Mouse (Mus musculus) intestine, embryonic 14.5 days (tissue): Measurements from ENCODE around the gene Palm2. TPM values are rescaled to one million over a fixed set of nuclear protein-coding genes. Genes with fewer than 3 reads are reported as not detected.

ENCODE experiments used
- ATAC-seq: fragments of 200-750 bp; cut with Nextera tagmentation; replicated peaks from 2 replicates; pipeline ENCODE4 v1.8.0; 2017; ENCODE audit warnings: low read depth, moderate number of reproducible peaks, moderate TSS enrichment, moderate library complexity; ENCODE audit not compliant: low FRiP score, low TSS enrichment
- DNase-seq: peaks from one replicate; pipeline ENCODE4 v3.0.0-alpha.2; 2018; ENCODE audit warnings: low spot score
- H3K27ac ChIP-seq: fragments of 300-500 bp; sonication (generic); 2 replicates; pipeline ENCODE4 v1.5.1; 2014; ENCODE audit warnings: low read depth, mild to moderate bottlenecking, control low read depth
- H3K27me3 ChIP-seq: fragments of 300-500 bp; sonication (generic); replicated peaks from 2 replicates; pipeline ENCODE4 v1.6.1; 2014; ENCODE audit warnings: low read length, control low read depth; ENCODE audit not compliant: control insufficient read depth, insufficient read depth
- H3K36me3 ChIP-seq: fragments of 300-500 bp; sonication (generic); 2 replicates; pipeline ENCODE4 v1.6.1; 2014; ENCODE audit warnings: low read length, control low read depth; ENCODE audit not compliant: control insufficient read depth, insufficient read depth
- H3K4me1 ChIP-seq: fragments of 300-500 bp; sonication (generic); replicated peaks from 2 replicates; pipeline ENCODE4 v1.6.1; 2014; ENCODE audit warnings: low read length, control low read depth, mixed read lengths; ENCODE audit not compliant: control insufficient read depth, insufficient read depth
- H3K4me2 ChIP-seq: fragments of 300-500 bp; sonication (generic); 2 replicates; pipeline ENCODE4 v1.6.1; 2014; ENCODE audit warnings: low read length
- H3K4me3 ChIP-seq: fragments of 300-500 bp; sonication (generic); 2 replicates; pipeline ENCODE4 v1.5.1; 2014; ENCODE audit warnings: low read depth, low read length, control low read depth, mixed read lengths
- H3K9ac ChIP-seq: fragments of 300-500 bp; sonication (generic); 2 replicates; pipeline ENCODE4 v1.6.1; 2014; ENCODE audit warnings: mild to moderate bottlenecking, low read length
- H3K9me3 ChIP-seq: fragments of 300-500 bp; sonication (generic); 2 replicates; pipeline ENCODE4 v1.6.1; 2016; ENCODE audit warnings: low read length, control low read depth; ENCODE audit not compliant: control insufficient read depth
- WGBS: fragments of 180-500 bp; shearing (Covaris S2); extraction: QIAGEN DNeasy Blood & Tissue Kit; methylation state at CpG from one replicate; pipeline ENCODE4 v1.1.7; 2014; 5-methylcytosine and 5-hydroxymethylcytosine counted together
- polyA plus RNA-seq: library from polyadenylated mRNA; unstranded; fragments of >200 nt; fragmentation: Nextera tagmentation; extraction: Ambion mirVana; gene quantifications from 2 replicates; pipeline ENCODE4 v1.2.1, GENCODE M21; 2014

Gene Palm2
- polyA plus RNA-seq, 1 experiment from 2014 or later: 3.8 TPM

DNA sequence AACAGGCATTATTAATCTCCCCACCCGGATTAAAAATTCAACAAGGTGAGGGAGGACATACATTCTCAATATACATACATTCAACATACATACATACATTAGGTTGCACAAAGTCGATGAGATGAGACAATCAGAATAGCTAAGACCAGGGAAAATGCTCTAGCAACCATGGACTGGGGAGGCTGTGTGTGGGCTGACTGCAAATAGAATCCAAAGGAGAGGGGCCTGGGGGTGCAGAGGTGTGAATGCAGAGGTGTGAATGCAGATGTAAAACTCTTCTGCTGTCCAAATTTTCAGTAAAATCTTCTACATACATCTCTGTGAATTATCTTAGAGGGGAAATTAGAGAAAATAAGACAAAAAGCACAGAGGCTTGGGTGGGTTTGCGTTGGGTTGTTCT is 253.5 kb downstream of the Palm2 start:
- no peak overlapping the region for H3K4me2 ChIP-seq
- H3K9me3 ChIP-seq: no peaks in the 10 kb centered on the region
- no peak for ATAC-seq
- no peaks in the 10 kb centered on the region for H3K27me3 ChIP-seq
- 78% methylated on average over 3 of the region's 3 CpGs for WGBS
- DNase-seq: no peak
- no peak overlapping the region for H3K9ac ChIP-seq
- H3K27ac ChIP-seq: no peak overlapping the region
- no peaks in the 10 kb centered on the region for H3K4me1 ChIP-seq
- no peak overlapping the region for H3K4me3 ChIP-seq
- H3K36me3 ChIP-seq: no peaks in the 10 kb centered on the region

DNA sequence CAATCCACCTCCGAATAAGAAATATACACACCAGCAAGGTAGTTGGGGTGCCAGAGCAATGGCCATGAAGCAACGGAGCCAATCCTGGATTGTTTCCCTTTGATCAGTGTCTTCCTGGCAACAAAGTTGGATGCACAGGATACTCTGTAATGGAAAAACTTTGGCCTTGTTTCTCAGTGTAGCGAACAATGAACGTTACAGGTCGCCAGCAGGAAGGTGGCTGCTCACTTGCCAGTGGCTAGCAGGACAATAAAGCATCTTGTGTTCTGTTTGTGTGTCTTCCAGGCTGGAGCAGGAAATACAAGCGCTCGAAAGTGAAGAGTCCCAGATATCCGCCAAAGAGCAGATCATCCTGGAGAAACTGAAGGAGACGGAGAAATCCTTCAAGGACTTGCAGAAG is 254.1 kb downstream of the Palm2 start:
- Histone ChIP-seq H3K4me1 (no peaks in the 10 kb centered on the region), H3K9me3 (no peaks in the 10 kb centered on the region), H3K27ac (no peak overlapping the region), H3K36me3 (no peaks in the 10 kb centered on the region), H3K27me3 (no peaks in the 10 kb centered on the region), H3K4me3 (no peak overlapping the region), H3K4me2 (no peak overlapping the region), H3K9ac (no peak overlapping the region)
- ATAC-seq (no peak), DNase-seq (no peak)
- 67% methylated on average over 9 of the region's 9 CpGs for WGBS

DNA sequence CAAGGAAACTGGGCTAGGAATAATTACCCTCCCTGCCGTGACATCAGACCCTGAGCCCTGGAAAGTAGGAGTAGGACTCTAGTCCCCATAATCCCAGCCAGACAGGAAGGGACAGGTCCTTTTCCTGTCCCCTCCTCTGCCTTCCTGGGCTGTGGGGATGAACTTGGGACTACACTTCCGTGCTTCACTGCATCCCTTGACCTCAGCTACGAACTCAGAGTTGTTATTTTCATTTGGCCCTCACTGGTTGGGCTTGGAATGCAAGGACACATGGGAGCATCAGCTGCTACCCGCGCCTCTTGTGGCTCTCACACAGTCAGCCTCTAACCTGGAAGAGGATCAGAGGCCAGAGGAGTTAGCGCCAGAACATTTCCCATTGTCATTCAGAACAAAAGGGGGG is 256.0 kb downstream of the Palm2 start:
- DNase-seq: no peak
- no peaks in the 10 kb centered on the region for H3K36me3 ChIP-seq
- no peaks in the 10 kb centered on the region for H3K4me1 ChIP-seq
- no peaks in the 10 kb centered on the region for H3K9me3 ChIP-seq
- no peak overlapping the region for H3K4me2 ChIP-seq
- H3K4me3 ChIP-seq: no peak overlapping the region
- no peaks in the 10 kb centered on the region for H3K27me3 ChIP-seq
- no peak overlapping the region for H3K27ac ChIP-seq
- WGBS: 77% methylated on average over 6 of the region's 6 CpGs
- H3K9ac ChIP-seq: no peak overlapping the region
- ATAC-seq: no peak

DNA sequence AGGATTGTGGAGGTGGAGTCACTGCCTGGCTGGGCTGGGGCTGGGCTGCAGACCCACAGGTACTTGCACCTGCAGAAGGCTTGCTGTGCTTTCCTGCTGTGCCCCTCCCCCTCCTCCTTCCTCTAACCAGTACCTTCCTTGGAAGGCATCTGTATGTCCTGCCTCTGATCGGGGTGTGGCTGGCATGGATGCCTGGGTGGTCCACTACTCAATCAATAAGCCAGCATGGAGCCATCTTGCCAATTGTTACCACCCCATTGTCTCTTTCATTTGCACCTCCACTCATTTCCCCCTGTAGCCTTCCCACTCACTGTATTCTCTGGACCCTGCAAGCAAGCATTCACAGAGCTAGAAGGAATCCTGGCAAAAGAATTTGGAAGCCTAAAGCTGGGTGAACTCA is 256.8 kb downstream of the Palm2 start:
- no peaks in the 10 kb centered on the region for H3K4me1 ChIP-seq
- no peak overlapping the region for H3K27ac ChIP-seq
- H3K9me3 ChIP-seq: no peaks in the 10 kb centered on the region
- no peak overlapping the region for H3K4me3 ChIP-seq
- no peak for ATAC-seq
- no peaks in the 10 kb centered on the region for H3K27me3 ChIP-seq
- DNase-seq: no peak
- H3K36me3 ChIP-seq: no peaks in the 10 kb centered on the region
- H3K4me2 ChIP-seq: no peak overlapping the region
- WGBS: 27% methylated on average over 1 of the region's 1 CpGs
- no peak overlapping the region for H3K9ac ChIP-seq

DNA sequence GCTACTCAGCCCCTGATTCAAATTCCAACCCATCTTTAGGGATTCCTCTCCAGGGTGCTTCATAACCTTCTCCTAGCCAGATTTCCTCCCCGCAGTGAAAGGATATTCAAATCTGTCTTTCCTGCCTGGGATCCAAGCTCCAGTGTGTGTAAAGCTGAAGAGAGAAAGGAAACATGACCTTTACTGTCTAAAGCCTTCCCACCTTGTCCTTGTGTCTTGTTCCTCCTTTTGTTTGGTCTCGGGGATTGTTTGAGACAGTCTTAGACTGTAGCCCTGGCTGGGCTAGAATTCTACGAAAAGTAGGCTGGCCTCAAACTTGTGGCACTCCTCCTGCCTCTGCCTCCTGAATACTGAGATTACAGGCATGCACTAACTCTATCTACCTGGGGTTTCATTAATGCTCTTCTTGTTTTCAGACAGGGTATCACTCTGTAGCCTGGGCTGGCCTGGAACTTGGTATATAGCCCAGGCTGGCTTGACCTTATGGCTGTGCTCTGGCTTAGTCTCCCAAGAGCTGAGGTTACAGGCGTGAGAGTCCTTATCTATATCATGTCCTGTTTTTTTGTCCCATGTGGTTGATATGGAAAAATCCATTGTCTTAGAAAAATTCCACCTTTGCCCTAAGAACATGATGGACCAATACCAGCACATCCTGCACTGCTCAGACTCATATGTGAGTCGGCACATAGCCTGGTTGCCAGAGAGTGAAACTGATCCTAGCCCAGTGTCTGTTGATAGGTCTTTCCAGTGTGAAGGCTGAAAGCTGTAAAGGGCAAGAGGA is 260.5 kb downstream of the Palm2 start:
- Histone ChIP-seq H3K27me3 (no peaks in the 10 kb centered on the region), H3K36me3 (no peaks in the 10 kb centered on the region), H3K4me2 (no peak overlapping the region), H3K9ac (no peak overlapping the region), H3K27ac (no peak overlapping the region), H3K4me3 (no peak overlapping the region), H3K9me3 (no peaks in the 10 kb centered on the region), H3K4me1 (no peaks in the 10 kb centered on the region)
- ATAC-seq (no peak), DNase-seq (no peak)
- 81% methylated on average over 5 of the region's 5 CpGs for WGBS

DNA sequence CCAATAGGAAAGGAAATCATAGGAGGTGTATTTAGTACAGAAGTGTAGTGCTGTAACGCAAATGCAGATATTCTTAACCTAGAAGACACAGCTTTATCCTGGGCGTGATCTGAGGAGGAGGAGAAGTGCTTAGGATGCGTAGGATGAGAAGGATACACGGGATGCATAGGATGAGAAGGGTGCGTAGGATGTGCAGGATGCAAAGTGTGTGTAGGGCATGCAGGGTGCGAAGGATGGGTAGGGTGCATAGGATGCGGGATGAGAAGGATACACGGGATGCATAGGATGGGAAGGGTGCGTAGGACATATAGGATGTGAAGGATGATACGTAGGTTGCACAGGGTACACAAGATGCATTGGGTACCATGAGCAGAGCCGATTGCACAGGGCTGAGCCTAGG is 262.9 kb downstream of the Palm2 start:
- Histone ChIP-seq H3K27me3 (no peaks in the 10 kb centered on the region), H3K36me3 (no peaks in the 10 kb centered on the region), H3K4me3 (no peak overlapping the region), H3K9ac (no peak overlapping the region), H3K9me3 (no peaks in the 10 kb centered on the region), H3K4me1 (no peaks in the 10 kb centered on the region), H3K4me2 (no peak overlapping the region), H3K27ac (no peak overlapping the region)
- no peak for DNase-seq
- ATAC-seq: no peak
- 97% methylated on average over 11 of the region's 11 CpGs for WGBS

DNA sequence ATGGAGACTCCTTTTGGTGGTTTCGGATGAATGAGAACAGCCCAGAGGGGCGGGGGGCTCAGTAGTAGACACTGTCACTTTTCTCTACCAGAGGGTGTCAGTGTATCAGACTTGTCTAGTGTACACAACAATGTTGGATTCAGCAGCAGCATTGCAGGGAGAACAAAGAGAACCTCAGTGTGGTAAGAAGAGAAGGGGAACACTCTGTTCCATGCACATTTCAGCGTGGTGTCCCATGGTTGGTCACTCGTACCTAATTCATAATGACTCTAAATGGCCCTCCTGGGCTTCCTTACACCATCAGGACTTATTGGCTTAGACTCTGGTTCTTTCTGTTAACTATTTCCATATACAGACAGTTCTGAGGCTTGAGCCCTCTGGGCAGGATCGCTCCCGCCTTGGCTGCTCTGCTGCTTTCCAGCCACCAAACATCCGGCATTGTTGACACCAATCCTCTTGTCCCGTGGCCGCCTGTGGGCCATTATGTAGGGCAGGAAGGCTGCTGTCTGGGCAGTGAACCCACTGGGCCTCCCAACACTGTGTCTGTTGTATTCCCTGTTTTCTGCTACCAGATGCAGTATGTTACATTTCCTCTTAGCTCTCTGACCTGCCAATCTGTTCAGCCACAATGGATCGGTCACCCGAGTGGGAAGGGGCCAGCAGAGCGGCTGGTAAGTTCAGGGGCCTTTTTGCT is 264.0 kb downstream of the Palm2 start:
- no peaks in the 10 kb centered on the region for H3K27me3 ChIP-seq
- no peaks in the 10 kb centered on the region for H3K4me1 ChIP-seq
- WGBS: 81% methylated on average over 12 of the region's 12 CpGs
- H3K27ac ChIP-seq: no peak overlapping the region
- H3K36me3 ChIP-seq: no peaks in the 10 kb centered on the region
- DNase-seq (no peak), ATAC-seq (no peak)
- H3K9me3 ChIP-seq: no peaks in the 10 kb centered on the region
- no peak overlapping the region for H3K4me3 ChIP-seq
- H3K9ac ChIP-seq: no peak overlapping the region
- no peak overlapping the region for H3K4me2 ChIP-seq

DNA sequence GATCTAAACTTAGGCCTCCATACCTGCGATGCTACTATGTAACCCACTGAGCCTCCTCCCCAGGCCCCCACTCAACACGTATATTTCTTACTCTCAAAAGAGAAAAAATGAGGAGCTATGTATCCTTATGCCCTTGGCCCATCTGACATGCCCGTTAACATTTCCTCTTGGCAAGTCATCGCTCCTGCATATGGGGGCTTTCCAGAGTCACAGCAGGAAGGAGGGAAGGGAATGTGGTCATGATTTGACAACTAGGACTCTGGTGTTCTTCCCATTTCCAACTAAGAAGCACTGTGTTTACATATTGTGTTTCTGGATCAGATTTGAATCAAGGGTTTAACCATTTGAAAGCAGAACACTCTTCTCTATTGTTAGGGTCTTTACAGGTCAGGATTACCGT is 267.5 kb downstream of the Palm2 start:
- no peak for DNase-seq

More for the DNA sequence above, 267.5 kb downstream of the Palm2 start:
- 78% methylated on average over 5 of the region's 5 CpGs for WGBS
- Histone ChIP-seq H3K9ac (no peak overlapping the region), H3K4me3 (no peak overlapping the region), H3K4me1 (no peaks in the 10 kb centered on the region), H3K27me3 (no peaks in the 10 kb centered on the region), H3K4me2 (no peak overlapping the region), H3K36me3 (no peaks in the 10 kb centered on the region), H3K9me3 (no peaks in the 10 kb centered on the region), H3K27ac (no peak overlapping the region)
- no peak for ATAC-seq
